8 mouse cellular contexts compared by ENCODE assay signal in the genomic region with DNA sequence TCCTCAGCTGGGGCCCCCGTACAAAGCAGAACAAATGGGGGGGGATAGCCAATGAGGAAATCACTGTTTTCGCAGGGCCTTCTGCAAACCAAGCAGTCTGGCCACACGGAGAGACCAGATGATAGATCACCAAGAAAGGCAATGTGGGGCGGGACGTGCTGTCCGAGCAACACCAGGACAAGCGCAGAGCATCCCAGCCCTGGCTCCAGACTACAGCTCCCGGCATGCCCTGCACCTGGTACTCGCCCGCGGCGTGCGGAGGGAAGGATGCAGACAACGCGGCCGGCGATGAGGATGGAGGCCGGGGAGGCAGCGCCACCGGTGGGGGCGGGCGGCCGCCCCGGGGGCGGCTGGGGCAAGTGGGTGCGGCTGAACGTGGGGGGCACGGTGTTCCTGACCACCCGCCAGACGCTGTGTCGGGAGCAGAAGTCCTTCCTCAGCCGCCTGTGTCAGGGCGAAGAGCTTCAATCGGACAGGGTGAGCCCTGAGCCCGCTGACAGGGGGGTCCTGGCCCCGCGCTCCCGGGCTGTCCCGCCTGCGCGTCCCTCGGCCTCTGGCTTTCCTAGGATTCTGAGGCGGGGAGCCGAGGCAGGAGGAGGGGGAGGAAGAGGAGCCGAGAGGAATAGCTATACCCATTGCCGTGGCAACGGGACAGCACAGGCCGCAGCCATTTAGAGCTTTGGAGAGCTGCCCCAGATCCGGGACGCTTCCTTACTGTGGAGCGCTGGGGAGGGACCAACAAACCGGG. TPM values are rescaled to one million over a fixed set of nuclear protein-coding genes. Genes with fewer than 3 reads are reported as not detected.
A peak's percentile ranks its signal among the peaks of the same experiment; 100 is the strongest.
DNase-seq lines count a peak whose midpoint lies in the region; ATAC-seq and TF ChIP-seq lines count a peak whose summit lies in the region.

Gene Kctd17 (plus strand): TSS at position 174 of the 748 bp plus-strand sequence.

- no peak within 1 kb of the TSS for H3K27ac ChIP-seq in bone marrow macrophage, adult 2 months (ENCODE audit: insufficient read depth, low read depth, low read length)
- peak within 1 kb of the TSS; percentile 91 for H3K27ac ChIP-seq in forebrain, embryonic 10.5 days
- peak within 1 kb of the TSS in 1 of 2 experiments; percentile 66; a peak in 2 of 4 replicates for H3K27ac ChIP-seq in heart, embryonic 14.5 days (replicated peaks in 1 of 2; ENCODE audit: control insufficient read depth in 1 of 2, insufficient read depth in 1 of 2, low read depth in 2 of 2, low read length in 2 of 2)
- peak within 1 kb of the TSS; percentile 76 for H3K27ac ChIP-seq in kidney, postnatal 0 days
- H3K27ac ChIP-seq in liver, adult 2 months (replicated peaks; ENCODE audit: insufficient read depth, low read depth, low read length), result peak within 1 kb of the TSS; percentile 25; the same call in 1 of the 2 replicates
- H3K27ac ChIP-seq in midbrain, postnatal 0 days (ENCODE audit: low read depth, low read length), result peak within 1 kb of the TSS; percentile 62
- no peak within 1 kb of the TSS for H3K27ac ChIP-seq in testis, adult 2 months (ENCODE audit: control insufficient read depth, insufficient read depth, low read depth, low read length)

- no peaks in the 10 kb centered on the region for H3K9me3 ChIP-seq in forebrain, embryonic 10.5 days
- H3K9me3 ChIP-seq in heart, embryonic 14.5 days (ENCODE audit: control insufficient read depth, low read length), result no peaks in the 10 kb centered on the region
- H3K9me3 ChIP-seq in kidney, postnatal 0 days (replicated peaks; ENCODE audit: low read length), result no peaks in the 10 kb centered on the region
- no peaks in the 10 kb centered on the region for H3K9me3 ChIP-seq in midbrain, postnatal 0 days (ENCODE audit: low read length)

- peak; percentile 60; the same call in 1 of the 2 replicates for ATAC-seq in heart, embryonic 14.5 days (ENCODE audit: insufficient number of reproducible peaks, insufficient read depth, low FRiP score, low read depth)
- peak; percentile 47; the same call in 1 of the 2 replicates for ATAC-seq in kidney, postnatal 0 days (replicated peaks; ENCODE audit: low FRiP score, low read depth)
- peak; percentile 88 for ATAC-seq in midbrain, postnatal 0 days (ENCODE audit: low FRiP score)

- DNase-seq in CD4-positive helper T cell, adult 2 months (ENCODE audit: low read depth, low spot score), result peak; percentile 43
- peak; percentile 77 for DNase-seq in forebrain, embryonic 10.5 days (ENCODE audit: extremely low spot score, low spot score)
- DNase-seq in kidney, postnatal 0 days (ENCODE audit: low spot score), result peak; percentile 89
- no peak for DNase-seq in liver, adult 2 months (ENCODE audit: extremely low read depth, low read depth, low spot score)
- DNase-seq in midbrain, postnatal 0 days (ENCODE audit: low spot score), result peak; percentile 82

- TF ChIP-seq CTCF in bone marrow macrophage, adult 2 months (IDR thresholded peaks at IDR 0.05; ENCODE audit: low read depth, low read length), result no peak
- TF ChIP-seq CTCF in kidney, postnatal 0 days (IDR thresholded peaks at IDR 0.05; ENCODE audit: low read depth), result no peak
- TF ChIP-seq CTCF in liver, adult 2 months (IDR thresholded peaks at IDR 0.05; ENCODE audit: low read depth, low read length), result no peak
- TF ChIP-seq CTCF in midbrain, postnatal 0 days (IDR thresholded peaks at IDR 0.05), result no peak
- TF ChIP-seq CTCF in testis, adult 2 months (IDR thresholded peaks at IDR 0.05; ENCODE audit: control insufficient read depth, insufficient read depth, insufficient replicate concordance, low read depth, low read length), result no peak

- peaks cover 35% of the 10 kb centered on the region for H3K36me3 ChIP-seq in forebrain, embryonic 10.5 days (replicated peaks)
- peaks cover under 1% of the 10 kb centered on the region; the same call in 1 of the 2 replicates for H3K36me3 ChIP-seq in heart, embryonic 14.5 days (ENCODE audit: control insufficient read depth, insufficient read depth, low read length)
- H3K36me3 ChIP-seq in kidney, postnatal 0 days (ENCODE audit: insufficient read depth, low read length), result peaks cover 6% of the 10 kb centered on the region; the same call in 1 of the 2 replicates
- H3K36me3 ChIP-seq in liver, adult 2 months (ENCODE audit: control insufficient read depth, insufficient read depth, low read length), result no peaks in the 10 kb centered on the region
- H3K36me3 ChIP-seq in midbrain, postnatal 0 days (ENCODE audit: insufficient read depth, low read length), result peaks cover 23% of the 10 kb centered on the region
- H3K36me3 ChIP-seq in testis, adult 2 months (ENCODE audit: control insufficient read depth, insufficient read depth, low read length), result no peaks in the 10 kb centered on the region

- peaks cover 11% of the 10 kb centered on the region for H3K27me3 ChIP-seq in forebrain, embryonic 10.5 days (ENCODE audit: poor library complexity, severe bottlenecking)
- H3K27me3 ChIP-seq in heart, embryonic 14.5 days (ENCODE audit: control insufficient read depth, insufficient read depth, low read length), result peaks cover 3% of the 10 kb centered on the region; the same call in 1 of the 2 replicates
- no peaks in the 10 kb centered on the region for H3K27me3 ChIP-seq in kidney, postnatal 0 days (ENCODE audit: insufficient read depth, low read length)
- no peaks in the 10 kb centered on the region for H3K27me3 ChIP-seq in liver, adult 2 months (ENCODE audit: control insufficient read depth, insufficient read depth, low read length)
- no peaks in the 10 kb centered on the region for H3K27me3 ChIP-seq in midbrain, postnatal 0 days (ENCODE audit: insufficient read depth, low read length)
- H3K27me3 ChIP-seq in testis, adult 2 months (ENCODE audit: control insufficient read depth, insufficient read depth, low read length), result no peaks in the 10 kb centered on the region

- peak within 1 kb of the TSS; percentile 74 for H3K9ac ChIP-seq in heart, embryonic 14.5 days (ENCODE audit: low read length)
- peak within 1 kb of the TSS; percentile 59 for H3K9ac ChIP-seq in kidney, postnatal 0 days (ENCODE audit: low read depth, low read length)
- H3K9ac ChIP-seq in liver, adult 2 months (ENCODE audit: low read depth, low read length), result peak within 1 kb of the TSS; percentile 50
- H3K9ac ChIP-seq in midbrain, postnatal 0 days (replicated peaks; ENCODE audit: low read length, poor library complexity, severe bottlenecking), result peak within 1 kb of the TSS; percentile 94

- H3K4me1 ChIP-seq in bone marrow macrophage, adult 2 months (ENCODE audit: control insufficient read depth, insufficient read depth, low read length), result peaks cover 15% of the 10 kb centered on the region
- H3K4me1 ChIP-seq in forebrain, embryonic 10.5 days, result peaks cover 53% of the 10 kb centered on the region
- peaks cover 6 to 7% of the 10 kb centered on the region in 2 experiments for H3K4me1 ChIP-seq in heart, embryonic 14.5 days (ENCODE audit: control insufficient read depth in 2 of 2, insufficient read depth in 2 of 2, low read length in 2 of 2)
- peaks cover 17% of the 10 kb centered on the region for H3K4me1 ChIP-seq in kidney, postnatal 0 days (replicated peaks; ENCODE audit: insufficient read depth, low read length)
- peaks cover 16% of the 10 kb centered on the region for H3K4me1 ChIP-seq in liver, adult 2 months (ENCODE audit: control insufficient read depth, insufficient read depth, low read length)
- H3K4me1 ChIP-seq in midbrain, postnatal 0 days (ENCODE audit: insufficient read depth, low read length), result peaks cover 10% of the 10 kb centered on the region; the same call in 1 of the 2 replicates
- H3K4me1 ChIP-seq in testis, adult 2 months (ENCODE audit: control insufficient read depth, insufficient read depth, low read length), result no peaks in the 10 kb centered on the region

- no peaks in the 10 kb centered on the region for H3K79me2 ChIP-seq in liver, adult 2 months (ENCODE audit: control insufficient read depth, insufficient read depth, low read length)

- peak within 1 kb of the TSS; percentile 67 for H3K4me3 ChIP-seq in bone marrow macrophage, adult 2 months (ENCODE audit: insufficient read depth, low read length)
- peak within 1 kb of the TSS; percentile 81 for H3K4me3 ChIP-seq in forebrain, embryonic 10.5 days
- peak within 1 kb of the TSS; percentile 66 for H3K4me3 ChIP-seq in heart, embryonic 14.5 days (ENCODE audit: control insufficient read depth in 1 of 2, insufficient read depth in 1 of 2, low read depth in 1 of 2, low read length in 2 of 2)
- H3K4me3 ChIP-seq in kidney, postnatal 0 days (replicated peaks; ENCODE audit: low read depth, low read length), result peak within 1 kb of the TSS; percentile 67
- H3K4me3 ChIP-seq in liver, adult 2 months (ENCODE audit: insufficient read depth, low read depth, low read length), result peak within 1 kb of the TSS; percentile 62
- peak within 1 kb of the TSS; percentile 72 for H3K4me3 ChIP-seq in midbrain, postnatal 0 days (ENCODE audit: low read depth, low read length)
- H3K4me3 ChIP-seq in testis, adult 2 months (ENCODE audit: control insufficient read depth, low read depth, low read length), result peak within 1 kb of the TSS; percentile 37

- 1% methylated on average over 52 of the region's 52 CpGs for WGBS in forebrain, embryonic 10.5 days
- under 1% methylated on average over 50 of the region's 52 CpGs for WGBS in heart, embryonic 14.5 days
- WGBS in kidney, postnatal 0 days, result under 1% methylated on average over 51 of the region's 52 CpGs
- WGBS in liver, adult 2 months, result 6% methylated on average over 51 of the region's 52 CpGs
- 1% methylated on average over 52 of the region's 52 CpGs for WGBS in midbrain, postnatal 0 days

- peak within 1 kb of the TSS; percentile 89 for H3K4me2 ChIP-seq in heart, embryonic 14.5 days (ENCODE audit: low read length)
- peak within 1 kb of the TSS; percentile 84 for H3K4me2 ChIP-seq in kidney, postnatal 0 days (ENCODE audit: low read length)
- H3K4me2 ChIP-seq in midbrain, postnatal 0 days (ENCODE audit: low read depth, low read length, poor library complexity, severe bottlenecking), result peak within 1 kb of the TSS; percentile 87

- TF ChIP-seq POLR2A in bone marrow macrophage, adult 2 months (IDR thresholded peaks at IDR 0.05; ENCODE audit: borderline replicate concordance, low read depth, low read length), result no peak
- TF ChIP-seq POLR2A in liver, adult 2 months (IDR thresholded peaks at IDR 0.05; ENCODE audit: extremely low read depth, insufficient read depth, low read length), result no peak
- no peak for TF ChIP-seq POLR2A in testis, adult 2 months (IDR thresholded peaks at IDR 0.05; ENCODE audit: control insufficient read depth, low read depth, low read length)

RNA-seq across cellular contexts. Expression of gene Kctd17, which starts in this region (rescaled TPM):
- 4.8 and 5.3 TPM in 2 replicates for polyA plus RNA-seq in bone marrow macrophage, adult 2 months (2012; ENCODE audit: insufficient read depth, insufficient read length, missing spikeins)
- 56.8 and 57.1 TPM in 2 replicates for polyA plus RNA-seq in forebrain, embryonic 10.5 days (2016; fragmentation: Nextera tagmentation; extraction: Ambion mirVana)
- polyA plus RNA-seq in heart, embryonic 14.5 days (2014; fragmentation: Nextera tagmentation; extraction: Ambion mirVana), result 21.2 and 22.0 TPM in 2 replicates
- polyA plus RNA-seq in kidney, postnatal 0 days (2015; fragmentation: Nextera tagmentation; extraction: Ambion mirVana), result 44.8 and 47.8 TPM in 2 replicates
- 1.2 and 2.6 TPM in 2 replicates for total RNA-seq in liver, adult 2 months (2014; rRNA removed)
- polyA plus RNA-seq in liver, adult 2 months (2012; rRNA removed), result 8.6 and 10.4 TPM in 2 replicates
- total RNA-seq in midbrain, postnatal 0 days (2014; rRNA removed), result 156 and 164 TPM in 2 replicates
- 152 and 173 TPM in 2 replicates for polyA plus RNA-seq in midbrain, postnatal 0 days (2015; fragmentation: Nextera tagmentation; extraction: Ambion mirVana)
- 12.2 and 12.3 TPM in 2 replicates for polyA plus RNA-seq in testis, adult 2 months (2012; rRNA removed)

Comparison
In these comparisons a context has a peak if more than half of its experiments do, and no peak if none do; other contexts are left out.
1. RNA of gene Kctd17 (total RNA-seq): 156 to 164 TPM in midbrain, postnatal 0 days; 1.2 to 2.6 TPM in liver, adult 2 months; every median in the first group is over 10 times any median in the second.
2. H3K27ac ChIP-seq: peak in forebrain, embryonic 10.5 days (single experiment), kidney, postnatal 0 days (single experiment), liver, adult 2 months (single experiment) and midbrain, postnatal 0 days (single experiment); none in bone marrow macrophage, adult 2 months (single experiment) and testis, adult 2 months (single experiment).
3. Peak in every context shown above with its lines, with median percentiles within 50 percentile points of each other: H3K4me3 ChIP-seq, ATAC-seq, H3K4me2 ChIP-seq and H3K9ac ChIP-seq.